Mouse (Mus musculus): Measurements from ENCODE around the gene Rhd. TPM values are rescaled to one million over a fixed set of nuclear protein-coding genes. Genes with fewer than 3 reads are reported as not detected.
"Not testable (repeated sequence)": the region's sequence is repeated elsewhere in the genome, so short reads cannot be mapped to it uniquely, and the experiment has no call there.

Gene Rhd
- polyA plus RNA-seq (2015; fragmentation: Nextera tagmentation; extraction: Ambion mirVana), result 0.32 and 0.40 TPM in 2 replicates

DNA sequence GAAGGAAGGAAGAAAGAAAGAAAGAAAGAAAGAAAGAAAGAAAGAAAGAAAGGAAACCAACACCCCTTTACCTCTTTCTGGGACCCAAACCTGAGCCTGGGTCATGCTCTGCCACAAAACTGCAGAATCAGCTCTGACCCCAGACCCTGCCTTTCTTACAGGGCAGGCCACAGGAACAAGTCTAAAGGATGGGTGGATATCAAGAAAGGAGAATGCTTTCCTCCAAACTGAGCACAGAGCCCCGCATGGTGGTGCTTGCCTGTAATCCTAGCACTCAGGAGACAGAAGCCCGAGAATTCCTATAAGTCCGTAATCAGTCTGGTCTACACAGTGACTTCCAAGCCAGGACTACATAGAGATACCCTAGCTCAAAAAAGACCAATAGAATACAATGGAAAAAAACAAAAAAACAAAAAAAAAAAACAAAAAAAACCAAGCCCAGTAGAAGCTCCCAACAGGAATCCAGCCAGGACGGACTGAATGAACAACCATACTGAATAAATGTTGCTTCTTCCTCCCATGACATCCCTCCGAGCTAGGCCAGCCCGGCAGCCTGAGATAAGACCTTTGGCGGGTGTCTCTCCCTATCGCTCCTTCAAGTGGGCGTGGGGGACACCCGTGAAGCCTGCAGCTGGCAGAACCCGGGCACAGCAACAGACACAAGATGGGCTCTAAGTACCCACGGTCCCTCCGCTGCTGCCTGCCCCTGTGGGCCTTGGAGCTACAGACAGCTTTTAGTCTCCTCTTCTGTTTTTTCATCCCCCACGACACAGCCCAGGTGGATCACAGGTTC, at the start of gene Rhd:
TSS of gene Rhd (plus strand) at position 600 of the 793 bp plus-strand sequence.
- H3K9me3 ChIP-seq (replicated peaks; ENCODE audit: low read length), result no peaks in the 10 kb centered on the region
- no peak within 1 kb of the TSS for H3K4me3 ChIP-seq (replicated peaks; ENCODE audit: low read depth, low read length)
- no peaks in the 10 kb centered on the region for H3K4me1 ChIP-seq (replicated peaks; ENCODE audit: insufficient read depth, low read length)
- TF ChIP-seq CTCF (IDR thresholded peaks at IDR 0.05; ENCODE audit: low read depth), result no peak
- 79% methylated on average over 14 of the region's 14 CpGs for WGBS
- H3K9ac ChIP-seq (ENCODE audit: low read depth, low read length), result no peak within 1 kb of the TSS
- ATAC-seq (replicated peaks; ENCODE audit: low FRiP score, low read depth) (no peak), DNase-seq (ENCODE audit: low spot score) (no peak)
- peaks cover 5% of the 10 kb centered on the region; the same call in 1 of the 2 replicates for H3K27me3 ChIP-seq (ENCODE audit: insufficient read depth, low read length)
- no peak within 1 kb of the TSS for H3K27ac ChIP-seq
- H3K36me3 ChIP-seq (ENCODE audit: insufficient read depth, low read length), result no peaks in the 10 kb centered on the region
- H3K4me2 ChIP-seq (ENCODE audit: low read length), result no peak within 1 kb of the TSS

- 83% methylated on average over 4 of the region's 4 CpGs for WGBS
- H3K9ac ChIP-seq (ENCODE audit: low read depth, low read length), result no peak overlapping the region
Measured at GRCm38 (mm10) chr4:134817706-134818105, 46.6 kb upstream of the Rhd start.

GRCm38 (mm10) chr4:134821061-134821460, 43.3 kb upstream of the Rhd start:
- no peak overlapping the region for H3K9ac ChIP-seq (ENCODE audit: low read depth, low read length)
- no peak for TF ChIP-seq CTCF (IDR thresholded peaks at IDR 0.05; ENCODE audit: low read depth)
- H3K36me3 ChIP-seq (ENCODE audit: insufficient read depth, low read length), result 0 out of 2 replicates have a peak, but pooled peaks cover 3% of the 10 kb centered on the region
- H3K4me3 ChIP-seq (replicated peaks; ENCODE audit: low read depth, low read length), result no peak overlapping the region
- DNase-seq (ENCODE audit: low spot score), result peak; percentile 81
- WGBS, result 48% methylated on average over 1 of the region's 1 CpGs
- H3K4me2 ChIP-seq (ENCODE audit: low read length), result no peak overlapping the region
- ATAC-seq (replicated peaks; ENCODE audit: low FRiP score, low read depth), result no peak
- H3K9me3 ChIP-seq (replicated peaks; ENCODE audit: low read length), result no peaks in the 10 kb centered on the region
- H3K4me1 ChIP-seq (replicated peaks; ENCODE audit: insufficient read depth, low read length), result no peaks in the 10 kb centered on the region
- H3K27me3 ChIP-seq (ENCODE audit: insufficient read depth, low read length), result no peaks in the 10 kb centered on the region
- H3K27ac ChIP-seq, result no peak overlapping the region

More at GRCm38 (mm10) chr4:134817706-134818105, 46.6 kb upstream of the Rhd start:
- no peak for TF ChIP-seq CTCF (IDR thresholded peaks at IDR 0.05; ENCODE audit: low read depth)
- DNase-seq (ENCODE audit: low spot score) (no peak), ATAC-seq (replicated peaks; ENCODE audit: low FRiP score, low read depth) (no peak)
- H3K9me3 ChIP-seq (replicated peaks; ENCODE audit: low read length), result no peaks in the 10 kb centered on the region
- no peaks in the 10 kb centered on the region for H3K27me3 ChIP-seq (ENCODE audit: insufficient read depth, low read length)
- 0 out of 2 replicates have a peak, but pooled peaks cover 3% of the 10 kb centered on the region for H3K36me3 ChIP-seq (ENCODE audit: insufficient read depth, low read length)
- no peak overlapping the region for H3K4me3 ChIP-seq (replicated peaks; ENCODE audit: low read depth, low read length)
- no peaks in the 10 kb centered on the region for H3K4me1 ChIP-seq (replicated peaks; ENCODE audit: insufficient read depth, low read length)
- H3K27ac ChIP-seq, result no peak overlapping the region
- no peak overlapping the region for H3K4me2 ChIP-seq (ENCODE audit: low read length)

GRCm38 (mm10) chr4:134823560-134823959, 40.8 kb upstream of the Rhd start:
- Histone ChIP-seq H3K9me3 (replicated peaks; ENCODE audit: low read length) (no peaks in the 10 kb centered on the region), H3K27ac (0 out of 2 replicates have a peak overlapping the region, but pooled peaks have one; percentile 0), H3K9ac (ENCODE audit: low read depth, low read length) (no peak overlapping the region), H3K4me3 (replicated peaks; ENCODE audit: low read depth, low read length) (no peak overlapping the region), H3K36me3 (ENCODE audit: insufficient read depth, low read length) (0 out of 2 replicates have a peak, but pooled peaks cover 13% of the 10 kb centered on the region), H3K4me1 (replicated peaks; ENCODE audit: insufficient read depth, low read length) (no peaks in the 10 kb centered on the region), H3K4me2 (ENCODE audit: low read length) (no peak overlapping the region), H3K27me3 (ENCODE audit: insufficient read depth, low read length) (no peaks in the 10 kb centered on the region)
- DNase-seq (ENCODE audit: low spot score), result peak; percentile 39
- ATAC-seq (replicated peaks; ENCODE audit: low FRiP score, low read depth), result no peak
- WGBS, result 35% methylated on average over 2 of the region's 2 CpGs
- no peak for TF ChIP-seq CTCF (IDR thresholded peaks at IDR 0.05; ENCODE audit: low read depth)

GRCm38 (mm10) chr4:134825864-134826263, 38.5 kb upstream of the Rhd start:
- not testable (repeated sequence) for H3K9me3 ChIP-seq (replicated peaks; ENCODE audit: low read length); H3K9ac ChIP-seq (ENCODE audit: low read depth, low read length); ATAC-seq (replicated peaks; ENCODE audit: low FRiP score, low read depth); H3K4me2 ChIP-seq (ENCODE audit: low read length); H3K27me3 ChIP-seq (ENCODE audit: insufficient read depth, low read length); H3K4me3 ChIP-seq (replicated peaks; ENCODE audit: low read depth, low read length); H3K4me1 ChIP-seq (replicated peaks; ENCODE audit: insufficient read depth, low read length); DNase-seq (ENCODE audit: low spot score); H3K27ac ChIP-seq
- WGBS, result 98% methylated on average over 11 of the region's 11 CpGs
- 0 out of 2 replicates have a peak, but pooled peaks cover 20% of the 10 kb centered on the region for H3K36me3 ChIP-seq (ENCODE audit: insufficient read depth, low read length)

DNA sequence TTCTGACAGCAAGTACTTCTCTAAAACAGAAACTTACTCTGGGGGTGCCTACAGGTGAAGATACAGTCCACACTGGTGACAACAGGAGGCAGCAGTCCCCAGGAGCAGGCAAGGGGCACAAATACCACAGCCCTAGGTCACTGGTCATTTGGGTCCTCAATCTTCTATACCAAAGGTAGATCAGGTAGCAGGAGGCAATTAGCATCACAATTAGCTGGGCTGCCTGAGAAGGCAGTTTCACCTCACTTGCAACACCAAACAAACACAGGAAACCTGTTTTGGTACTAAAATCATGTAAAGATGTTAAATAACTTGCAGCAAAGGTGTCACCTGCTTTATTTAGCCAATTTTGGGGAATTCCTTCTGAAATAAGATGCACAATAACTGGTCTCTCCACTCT, 38.0 kb upstream of the Rhd start:
- H3K36me3 ChIP-seq (ENCODE audit: insufficient read depth, low read length), result peaks cover 23% of the 10 kb centered on the region; the same call in 1 of the 2 replicates
- H3K9ac ChIP-seq (ENCODE audit: low read depth, low read length), result no peak overlapping the region
- no peak for DNase-seq (ENCODE audit: low spot score)
- H3K4me1 ChIP-seq (replicated peaks; ENCODE audit: insufficient read depth, low read length), result no peaks in the 10 kb centered on the region
- TF ChIP-seq CTCF (IDR thresholded peaks at IDR 0.05; ENCODE audit: low read depth), result no peak
- no peak overlapping the region for H3K4me3 ChIP-seq (replicated peaks; ENCODE audit: low read depth, low read length)
- no peaks in the 10 kb centered on the region for H3K27me3 ChIP-seq (ENCODE audit: insufficient read depth, low read length)
- no peak overlapping the region for H3K27ac ChIP-seq
- no peak for ATAC-seq (replicated peaks; ENCODE audit: low FRiP score, low read depth)
- H3K9me3 ChIP-seq (replicated peaks; ENCODE audit: low read length), result no peaks in the 10 kb centered on the region
- no peak overlapping the region for H3K4me2 ChIP-seq (ENCODE audit: low read length)

Data from kidney, postnatal 0 days (tissue).